Mouse (Mus musculus) liver, embryonic 13.5 days (tissue): ENCODE data around the gene C87414. TPM values are rescaled to one million over a fixed set of nuclear protein-coding genes. Genes with fewer than 3 reads are reported as not detected.
"Not testable (repeated sequence)": the region's sequence is repeated elsewhere in the genome, so short reads cannot be mapped to it uniquely, and the experiment has no call there.

ENCODE experiments used
- ATAC-seq: fragments of 200-750 bp; cut with Nextera tagmentation; 2 replicates; pipeline ENCODE4 v1.8.0; 2017; ENCODE audit warnings: low read depth, mild to moderate bottlenecking, moderate number of reproducible peaks, moderate library complexity
- DNase-seq: peaks from one replicate; pipeline ENCODE4 v3.0.0; 2022
- H3K27ac ChIP-seq: fragments of 300-500 bp; sonication (generic); 2 replicates; pipeline ENCODE4 v1.5.1; 2015; ENCODE audit warnings: moderate library complexity, mild to moderate bottlenecking, inconsistent platforms
- H3K27me3 ChIP-seq: fragments of 300-500 bp; sonication (generic); 2 replicates; pipeline ENCODE4 v1.6.1; 2015; ENCODE audit warnings: mild to moderate bottlenecking, inconsistent platforms
- H3K36me3 ChIP-seq: fragments of 300-500 bp; sonication (generic); 2 replicates; pipeline ENCODE4 v1.6.1; 2015; ENCODE audit warnings: mild to moderate bottlenecking, inconsistent platforms
- H3K4me1 ChIP-seq: fragments of 300-500 bp; sonication (generic); replicated peaks from 2 replicates; pipeline ENCODE4 v1.6.1; 2015; ENCODE audit warnings: inconsistent platforms
- H3K4me2 ChIP-seq: fragments of 300-500 bp; sonication (generic); 2 replicates; pipeline ENCODE4 v1.6.1; 2015; ENCODE audit warnings: inconsistent platforms, mild to moderate bottlenecking, moderate library complexity
- H3K4me3 ChIP-seq: fragments of 300-500 bp; sonication (generic); replicated peaks from 2 replicates; pipeline ENCODE4 v1.5.1; 2015; ENCODE audit warnings: mild to moderate bottlenecking, inconsistent platforms
- H3K9ac ChIP-seq: fragments of 300-500 bp; sonication (generic); 2 replicates; pipeline ENCODE4 v1.6.1; 2015; ENCODE audit warnings: mild to moderate bottlenecking, inconsistent platforms
- H3K9me3 ChIP-seq: fragments of 300-500 bp; sonication (generic); replicated peaks from 2 replicates; pipeline ENCODE4 v1.6.1; 2016; ENCODE audit warnings: inconsistent platforms
- WGBS: fragments of 180-500 bp; shearing (Covaris S2); methylation state at CpG from one replicate; pipeline ENCODE4 v1.1.7; 2015; ENCODE audit not compliant: insufficient replicate concordance; 5-methylcytosine and 5-hydroxymethylcytosine counted together
- polyA plus RNA-seq: library from polyadenylated mRNA; unstranded; fragments of >200 nt; fragmentation: Nextera tagmentation; extraction: Ambion mirVana; gene quantifications from 2 replicates; pipeline ENCODE4 v1.2.1, GENCODE M21; 2015

C87414 gene
- not detected in 2 replicates for polyA plus RNA-seq

DNA sequence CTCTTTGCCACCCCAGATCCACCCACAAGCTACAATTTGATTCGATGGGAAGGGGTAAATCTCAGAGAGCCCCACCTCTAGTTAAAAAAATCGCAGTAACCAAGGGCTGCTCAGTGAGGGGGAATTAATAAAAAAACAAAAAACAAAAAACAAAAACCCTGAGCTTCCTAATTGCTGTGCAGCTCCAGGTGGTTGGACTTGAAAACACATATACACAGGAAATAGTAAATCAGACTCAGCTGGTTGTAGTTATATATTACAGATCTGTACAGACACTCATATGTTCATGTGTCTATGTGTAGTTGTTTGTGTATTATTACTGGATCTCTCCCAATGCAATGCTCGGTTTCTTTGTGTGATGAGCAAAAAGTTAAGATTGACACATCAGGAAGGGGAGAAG lies at the start of gene C87414:
TSS of gene C87414 (minus strand) at position 101 of the 400 bp plus-strand sequence.
- WGBS: no CpG with 5 or more reads among the region's 3 CpGs
- H3K4me1 ChIP-seq, H3K9ac ChIP-seq, DNase-seq, H3K9me3 ChIP-seq, H3K36me3 ChIP-seq, H3K4me3 ChIP-seq, H3K27me3 ChIP-seq, ATAC-seq, H3K27ac ChIP-seq, H3K4me2 ChIP-seq: not testable (repeated sequence)

DNA sequence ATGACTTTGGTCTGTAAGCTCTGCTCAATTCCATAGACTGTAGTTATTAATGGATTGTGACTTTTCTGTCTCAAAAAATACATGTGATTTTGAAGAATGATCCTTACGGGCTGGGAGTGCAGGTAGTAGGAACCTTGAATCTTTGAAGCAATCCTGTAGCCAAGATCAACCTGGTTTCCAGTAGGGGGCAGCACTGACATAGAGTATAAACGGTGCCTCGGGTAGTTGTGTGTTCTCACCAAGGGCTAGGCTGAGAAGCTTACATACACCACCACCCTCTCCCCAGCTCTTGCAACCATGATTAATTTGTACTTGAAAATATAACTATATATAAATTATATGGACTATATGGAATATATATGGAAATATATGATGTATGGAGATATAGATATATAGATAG lies 13.3 kb upstream of the C87414 start:
- H3K36me3 ChIP-seq, DNase-seq, H3K9me3 ChIP-seq, H3K4me2 ChIP-seq, H3K9ac ChIP-seq, ATAC-seq, H3K4me3 ChIP-seq, H3K4me1 ChIP-seq, H3K27ac ChIP-seq, H3K27me3 ChIP-seq: not testable (repeated sequence)
- 53% methylated on average over 3 of the region's 3 CpGs for WGBS

Other genes starting within 250 kb of the C87414 start
- gene Gm16427, start 131.4 kb downstream of the C87414 start, polyA plus RNA-seq: not detected in 2 replicates
- gene Gm7792, start 172.2 kb upstream of the C87414 start, polyA plus RNA-seq: not detected in 2 replicates